Mouse (Mus musculus) thymus, adult 2 months (tissue): ENCODE measurements around the gene Tbc1d19. TPM values are rescaled to one million over a fixed set of nuclear protein-coding genes. Genes with fewer than 3 reads are reported as not detected.

Source experiments
- DNase-seq: peaks from one replicate; pipeline ENCODE4 v3.0.0; 2021
- H3K27ac ChIP-seq: fragments of 200-500 bp; 2 replicates; pipeline ENCODE4 v1.5.1; 2012; ENCODE audit warnings: low read length, control low read depth; ENCODE audit not compliant: control insufficient read depth, insufficient read depth
- H3K27me3 ChIP-seq: fragments of 200-500 bp; 2 replicates; pipeline ENCODE4 v1.6.1; 2012; ENCODE audit warnings: mild to moderate bottlenecking, low read length, moderate library complexity, mixed read lengths; ENCODE audit not compliant: control insufficient read depth, insufficient read depth
- H3K36me3 ChIP-seq: fragments of 200-500 bp; 2 replicates; pipeline ENCODE4 v1.6.1; 2012; ENCODE audit warnings: mild to moderate bottlenecking, low read length, moderate library complexity; ENCODE audit not compliant: control insufficient read depth, insufficient read depth
- H3K4me1 ChIP-seq: fragments of 200-500 bp; replicated peaks from 2 replicates; pipeline ENCODE4 v1.6.1; 2012; ENCODE audit warnings: low read length; ENCODE audit not compliant: control insufficient read depth, insufficient read depth
- H3K4me3 ChIP-seq: fragments of 200-500 bp; 2 replicates; pipeline ENCODE4 v1.5.1; 2012; ENCODE audit warnings: mild to moderate bottlenecking, low read length, control low read depth, moderate library complexity; ENCODE audit not compliant: control insufficient read depth, insufficient read depth
- CTCF ChIP-seq: fragments of 200-500 bp; IDR thresholded peaks from 2 replicates; pipeline ENCODE4 v1.5.1; 2012; ENCODE audit warnings: mild to moderate bottlenecking, control low read depth, low read length, moderate library complexity, borderline replicate concordance; ENCODE audit not compliant: control insufficient read depth, poor library complexity, insufficient read depth; ENCODE audit errors: extremely low read depth
- POLR2A ChIP-seq: fragments of 200-500 bp; IDR thresholded peaks from 2 replicates; pipeline ENCODE4 v1.6.1; 2012; ENCODE audit warnings: mild to moderate bottlenecking, low read length, control low read depth, moderate library complexity; ENCODE audit not compliant: control insufficient read depth, poor library complexity, insufficient read depth; ENCODE audit errors: extremely low read depth
- WGBS: fragments of 180-500 bp; shearing (Covaris S2); methylation state at CpG from one replicate; pipeline ENCODE4 v1.1.7; 2018; 5-methylcytosine and 5-hydroxymethylcytosine counted together
- polyA plus RNA-seq: library from polyadenylated mRNA; depleted of rRNA; stranded (reverse); fragments of >200 nt; gene quantifications from 2 replicates; pipeline ENCODE4 v1.2.3, GENCODE M21; 2012; rRNA removed

The Tbc1d19 gene
- polyA plus RNA-seq, 1 experiment, result 5.3 TPM

DNA sequence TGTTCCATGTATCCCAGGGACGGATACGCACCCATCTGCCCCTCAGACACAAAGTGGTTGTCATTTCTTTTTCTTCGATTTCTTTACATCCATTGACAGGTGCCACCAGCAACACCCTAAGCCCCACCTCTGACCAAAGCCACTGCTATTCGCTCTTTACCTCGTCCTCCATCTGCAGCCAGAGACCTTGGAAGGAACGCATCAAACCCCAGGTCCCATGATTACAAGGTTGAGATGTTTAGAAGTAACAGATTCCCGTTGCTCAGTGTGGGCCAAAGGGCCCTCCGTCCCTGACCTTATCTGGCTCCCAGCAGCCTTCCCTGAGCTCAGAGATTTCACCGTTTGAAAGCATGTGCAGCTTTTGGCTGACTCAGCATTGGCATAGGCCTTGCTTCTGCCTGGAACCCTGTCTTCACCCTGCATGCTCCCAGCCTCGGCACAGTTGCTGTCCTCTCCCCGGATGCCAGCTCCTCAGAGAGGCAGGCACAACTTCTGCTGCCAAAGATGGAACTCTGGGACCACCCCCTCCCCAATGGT, 134.0 kb downstream of the Tbc1d19 start:
- no peak overlapping the region for H3K4me3 ChIP-seq
- no peak for DNase-seq
- H3K27ac ChIP-seq, result no peak overlapping the region
- TF ChIP-seq CTCF (no peak), POLR2A (no peak)
- 87% methylated on average over 11 of the region's 11 CpGs for WGBS
- H3K36me3 ChIP-seq, result no peaks in the 10 kb centered on the region
- peaks cover under 1% of the 10 kb centered on the region for H3K4me1 ChIP-seq
- no peaks in the 10 kb centered on the region for H3K27me3 ChIP-seq

DNA sequence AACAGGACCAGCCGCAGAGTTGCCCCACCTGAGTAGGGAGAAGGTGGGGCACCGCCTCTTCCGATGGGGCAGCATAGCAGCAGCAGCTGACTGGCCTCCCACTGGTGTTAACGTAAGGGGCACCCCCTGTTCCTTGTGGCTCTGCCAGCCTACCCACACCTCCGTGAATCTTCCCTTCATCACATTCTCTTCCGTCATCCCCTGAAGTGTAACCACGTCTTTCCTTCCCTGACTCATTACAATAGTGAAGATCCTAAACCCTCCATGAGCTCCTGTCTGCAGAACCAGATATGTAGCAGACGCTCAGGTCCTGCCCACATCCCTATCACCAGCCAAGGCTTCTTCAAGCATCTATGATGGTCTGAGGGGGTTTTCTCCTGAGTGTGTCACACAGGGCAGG, 137.3 kb downstream of the Tbc1d19 start:
- DNase-seq, result no peak
- 94% methylated on average over 8 of the region's 8 CpGs for WGBS
- H3K27ac ChIP-seq, result no peak overlapping the region
- no peak overlapping the region for H3K4me3 ChIP-seq
- no peaks in the 10 kb centered on the region for H3K27me3 ChIP-seq
- H3K36me3 ChIP-seq, result no peaks in the 10 kb centered on the region
- no peak for TF ChIP-seq CTCF
- no peak for TF ChIP-seq POLR2A
- H3K4me1 ChIP-seq, result peaks cover 5% of the 10 kb centered on the region

DNA sequence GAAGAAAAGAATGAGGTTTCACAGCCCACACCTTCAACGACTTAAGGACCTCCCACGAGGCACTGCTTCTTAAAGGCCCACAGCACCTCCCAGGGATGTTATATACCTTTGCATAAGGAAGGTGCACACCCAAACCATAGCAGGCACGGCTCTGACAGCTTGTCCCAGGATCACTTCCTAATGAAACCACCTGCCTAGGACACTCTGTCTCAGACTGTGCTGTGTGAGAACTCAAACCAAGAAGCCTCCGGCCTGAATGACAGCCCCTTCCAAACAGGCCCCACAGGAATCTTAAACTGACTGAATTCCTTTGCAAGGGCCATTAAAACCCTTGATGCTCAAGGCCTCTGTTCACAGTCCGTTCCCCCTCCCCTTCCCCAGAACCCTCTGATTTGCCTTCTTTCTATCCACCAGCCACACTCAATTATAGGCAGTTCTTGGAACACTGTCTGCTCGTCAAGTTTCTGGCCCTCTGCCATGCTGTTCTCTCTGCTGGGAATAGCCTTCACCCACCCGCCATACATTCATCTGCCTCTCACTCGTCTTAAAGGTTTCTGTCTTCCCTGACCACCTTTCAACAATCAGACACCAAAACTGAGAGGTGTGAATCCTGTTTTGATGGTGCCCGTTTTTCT, 138.3 kb downstream of the Tbc1d19 start:
- H3K4me1 ChIP-seq, result peaks cover 5% of the 10 kb centered on the region

DNA sequence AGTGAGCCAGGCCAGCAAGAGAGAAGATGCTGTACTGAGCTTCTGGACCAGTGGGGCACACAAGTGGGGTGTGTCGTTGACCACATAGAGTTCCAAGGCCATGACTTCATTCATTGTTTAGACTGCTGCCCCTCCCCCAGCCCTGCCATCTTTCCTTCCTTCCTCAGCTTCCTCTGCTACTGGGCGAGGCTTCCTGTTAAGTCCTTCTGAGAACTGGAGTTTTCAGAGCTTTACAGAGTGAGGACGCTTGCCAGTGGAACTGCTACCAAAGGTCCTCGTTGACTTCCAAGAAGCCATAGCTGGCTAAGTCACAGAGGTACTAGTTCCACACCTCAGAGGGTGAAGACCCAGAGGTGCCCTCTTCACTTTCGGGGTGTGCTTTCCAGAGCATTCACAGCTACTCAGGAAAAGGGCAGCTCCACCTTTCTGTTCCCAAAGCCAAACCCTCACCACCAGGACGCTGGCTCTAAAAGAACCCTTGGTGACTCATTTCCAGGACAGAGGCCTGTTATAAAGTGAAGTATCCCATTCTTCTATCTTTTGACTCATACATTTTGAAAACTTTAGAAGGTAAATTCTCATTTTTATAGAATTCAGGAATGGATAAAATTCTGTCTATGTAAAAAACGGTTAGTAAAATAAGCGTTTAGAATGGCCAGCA, 139.3 kb downstream of the Tbc1d19 start:
- no peak for DNase-seq
- 63% methylated on average over 8 of the region's 8 CpGs for WGBS
- no peaks in the 10 kb centered on the region for H3K36me3 ChIP-seq

More for the DNA sequence above, 138.3 kb downstream of the Tbc1d19 start:
- H3K27ac ChIP-seq, result no peak overlapping the region
- no peak for TF ChIP-seq CTCF
- no peak for TF ChIP-seq POLR2A
- no peak for DNase-seq
- H3K36me3 ChIP-seq, result no peaks in the 10 kb centered on the region
- H3K27me3 ChIP-seq, result no peaks in the 10 kb centered on the region
- H3K4me3 ChIP-seq, result no peak overlapping the region
- 83% methylated on average over 9 of the region's 9 CpGs for WGBS

DNA sequence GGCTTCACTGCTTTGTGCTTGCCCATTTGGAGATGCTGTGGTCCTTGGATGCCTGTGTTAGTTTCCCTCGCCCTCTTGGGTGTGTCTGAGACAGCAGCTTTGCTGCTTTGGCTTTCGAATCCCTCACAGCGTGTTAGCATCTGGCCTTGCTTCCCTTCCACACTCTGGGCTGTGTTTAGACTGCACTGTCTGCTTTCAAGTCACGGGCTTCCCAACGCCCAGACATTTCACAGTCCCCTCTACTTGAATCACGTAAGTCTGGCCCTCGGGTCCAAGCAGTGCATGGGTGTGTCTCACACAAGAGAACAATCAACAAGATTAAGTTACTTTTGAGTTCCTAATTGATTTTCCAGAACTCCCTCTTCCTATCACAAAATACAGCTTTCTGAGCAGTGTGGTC, 140.8 kb downstream of the Tbc1d19 start:
- peaks cover 5% of the 10 kb centered on the region for H3K4me1 ChIP-seq
- 93% methylated on average over 7 of the region's 7 CpGs for WGBS
- no peaks in the 10 kb centered on the region for H3K36me3 ChIP-seq
- no peak for TF ChIP-seq CTCF
- no peak for TF ChIP-seq POLR2A
- no peaks in the 10 kb centered on the region for H3K27me3 ChIP-seq
- no peak overlapping the region for H3K27ac ChIP-seq
- no peak overlapping the region for H3K4me3 ChIP-seq
- DNase-seq, result no peak

More for the DNA sequence above, 139.3 kb downstream of the Tbc1d19 start:
- Histone ChIP-seq H3K4me1 (peaks cover 5% of the 10 kb centered on the region), H3K27ac (no peak overlapping the region), H3K4me3 (no peak overlapping the region), H3K27me3 (no peaks in the 10 kb centered on the region)
- TF ChIP-seq POLR2A (no peak), CTCF (no peak)

DNA sequence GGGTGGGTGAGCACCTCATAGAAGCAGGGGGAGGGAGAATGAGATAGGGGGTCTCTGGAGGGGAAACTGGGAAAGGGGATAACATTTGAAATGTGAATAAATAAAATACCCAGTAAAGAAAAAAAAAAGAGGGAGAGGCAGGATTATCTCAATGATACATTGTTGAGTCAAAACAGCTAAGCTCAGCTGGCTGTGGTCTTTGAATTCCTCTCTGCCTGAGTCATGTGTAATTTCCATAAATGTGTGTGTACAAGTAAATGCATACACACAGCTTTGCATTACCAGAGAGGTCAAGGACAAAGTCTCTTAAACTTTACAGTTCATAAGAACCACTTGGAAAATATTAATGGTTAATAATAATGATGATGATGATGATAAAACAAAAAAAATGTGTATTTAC, 143.8 kb downstream of the Tbc1d19 start:
- no peak for DNase-seq
- no peak for TF ChIP-seq CTCF
- no peak for TF ChIP-seq POLR2A
- no peak overlapping the region for H3K27ac ChIP-seq
- H3K36me3 ChIP-seq, result no peaks in the 10 kb centered on the region
- no peaks in the 10 kb centered on the region for H3K27me3 ChIP-seq
- no peak overlapping the region for H3K4me3 ChIP-seq
- H3K4me1 ChIP-seq, result peaks cover 5% of the 10 kb centered on the region

Other genes starting within 250 kb of the Tbc1d19 start
- 0.14 and 0.28 TPM in 2 replicates for gene Cckar, start 101.9 kb upstream of the Tbc1d19 start, polyA plus RNA-seq
- 39.0 and 41.2 TPM in 2 replicates for gene Stim2, start 188.9 kb downstream of the Tbc1d19 start, polyA plus RNA-seq